Mouse (Mus musculus): ENCODE data around the gene Tex37. TPM values are rescaled to one million over a fixed set of nuclear protein-coding genes. Genes with fewer than 3 reads are reported as not detected.

Gene Tex37
- total and polyA plus RNA-seq, 3 experiments = not detected

DNA sequence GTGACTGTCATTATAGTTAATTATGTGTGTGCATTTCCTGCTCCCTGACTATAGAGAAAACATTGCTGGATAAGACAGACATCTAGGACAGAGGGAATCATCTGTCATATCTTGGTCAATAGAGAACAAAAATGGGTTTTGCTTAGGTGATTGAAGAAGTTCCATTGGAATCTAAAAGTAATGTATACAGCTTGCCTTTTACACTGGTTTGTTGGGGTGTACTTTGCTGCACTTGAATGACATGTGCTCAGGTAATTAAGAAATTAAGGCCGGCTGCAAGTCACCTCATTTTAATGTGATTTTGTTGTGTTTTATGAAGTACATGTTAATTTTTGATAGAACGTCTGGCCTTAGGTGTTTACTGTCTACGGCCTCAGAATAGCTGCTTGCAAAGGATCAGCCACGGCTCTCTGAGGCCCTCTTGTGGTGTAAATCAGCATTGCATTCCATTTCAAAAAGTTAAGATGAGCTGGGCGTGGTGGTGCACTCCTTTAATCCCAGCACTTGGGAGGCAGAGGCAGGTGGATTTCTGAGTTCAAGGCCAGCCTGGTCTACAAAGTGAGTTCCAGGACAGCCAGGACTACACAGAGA is 37.9 kb downstream of the Tex37 start (continued):
- TF ChIP-seq GABPA (IDR thresholded peaks at IDR 0.05; ENCODE audit: low read depth, low read length) (no peak), EP300 (IDR thresholded peaks at IDR 0.05; ENCODE audit: low read depth in 1 of 2, low read length in 2 of 2) (no peak), MEF2A (IDR thresholded peaks at IDR 0.05; ENCODE audit: extremely low read depth, insufficient replicate concordance, low read depth, low read length, poor library complexity, severe bottlenecking) (no peak)

DNA sequence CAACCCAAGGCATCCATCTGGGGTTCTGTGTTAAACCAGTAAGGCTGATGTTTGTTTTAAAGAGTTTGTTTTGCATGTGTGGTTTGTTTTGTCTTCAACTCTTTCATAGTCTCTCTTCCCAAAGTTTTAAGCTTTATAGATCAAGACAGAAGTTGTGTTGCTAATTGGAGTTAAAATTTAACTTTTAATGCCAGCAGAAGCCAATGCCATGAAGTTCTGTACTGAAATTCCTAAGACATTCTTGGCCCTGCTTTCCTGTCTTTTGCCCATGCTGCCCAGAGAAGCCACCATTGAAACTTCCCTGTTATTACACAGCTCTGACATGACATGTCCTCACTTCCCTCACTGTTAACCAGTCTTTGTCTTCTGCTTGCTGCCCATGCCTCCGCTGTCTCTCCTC is 43.7 kb downstream of the Tex37 start:
- Histone ChIP-seq H3K79me2 (ENCODE audit: control insufficient read depth, insufficient read depth, low read length, poor library complexity) (no peaks in the 10 kb centered on the region), H3K9me3 (replicated peaks; ENCODE audit: insufficient read depth, low read length) (no peaks in the 10 kb centered on the region), H3K4me1 (ENCODE audit: control insufficient read depth in 1 of 2, insufficient read depth in 2 of 2, low read length in 2 of 2) (no peaks in the 10 kb centered on the region), H3K4me3 (ENCODE audit: control insufficient read depth in 1 of 2, insufficient read depth in 1 of 2, low read depth in 2 of 2, low read length in 2 of 2) (no peak overlapping the region), H3K36me3 (ENCODE audit: control insufficient read depth in 1 of 2, insufficient read depth in 2 of 2, low read length in 2 of 2) (no peaks in the 10 kb centered on the region; a peak in 1 of 4 replicates), H3K27me3 (ENCODE audit: control insufficient read depth in 1 of 2, insufficient read depth in 2 of 2, low read length in 2 of 2) (no peaks in the 10 kb centered on the region; a peak in 1 of 4 replicates), H3K27ac (ENCODE audit: control insufficient read depth, low read depth, low read length) (no peak overlapping the region), H3K9ac (ENCODE audit: control insufficient read depth, low read depth, low read length, poor library complexity, severe bottlenecking) (no peak overlapping the region)
- TF ChIP-seq TBP (IDR thresholded peaks at IDR 0.05; ENCODE audit: low read depth, low read length) (no peak), ETS1 (IDR thresholded peaks at IDR 0.05; ENCODE audit: low read depth, low read length) (no peak), MYC (IDR thresholded peaks at IDR 0.05; ENCODE audit: low read depth, low read length) (no peak), BHLHE40 (IDR thresholded peaks at IDR 0.05; ENCODE audit: borderline replicate concordance, low read depth, low read length) (no peak), USF2 (IDR thresholded peaks at IDR 0.05; ENCODE audit: borderline replicate concordance in 1 of 2, insufficient read depth in 1 of 2, low read depth in 1 of 2, low read length in 2 of 2) (no peak), RCOR1 (IDR thresholded peaks at IDR 0.05; ENCODE audit: low read depth, low read length) (no peak), POLR2AphosphoS2 (IDR thresholded peaks at IDR 0.05; ENCODE audit: low read length) (no peak)
- no peak for DNase-seq (ENCODE audit: low read depth, low spot score)

DNA sequence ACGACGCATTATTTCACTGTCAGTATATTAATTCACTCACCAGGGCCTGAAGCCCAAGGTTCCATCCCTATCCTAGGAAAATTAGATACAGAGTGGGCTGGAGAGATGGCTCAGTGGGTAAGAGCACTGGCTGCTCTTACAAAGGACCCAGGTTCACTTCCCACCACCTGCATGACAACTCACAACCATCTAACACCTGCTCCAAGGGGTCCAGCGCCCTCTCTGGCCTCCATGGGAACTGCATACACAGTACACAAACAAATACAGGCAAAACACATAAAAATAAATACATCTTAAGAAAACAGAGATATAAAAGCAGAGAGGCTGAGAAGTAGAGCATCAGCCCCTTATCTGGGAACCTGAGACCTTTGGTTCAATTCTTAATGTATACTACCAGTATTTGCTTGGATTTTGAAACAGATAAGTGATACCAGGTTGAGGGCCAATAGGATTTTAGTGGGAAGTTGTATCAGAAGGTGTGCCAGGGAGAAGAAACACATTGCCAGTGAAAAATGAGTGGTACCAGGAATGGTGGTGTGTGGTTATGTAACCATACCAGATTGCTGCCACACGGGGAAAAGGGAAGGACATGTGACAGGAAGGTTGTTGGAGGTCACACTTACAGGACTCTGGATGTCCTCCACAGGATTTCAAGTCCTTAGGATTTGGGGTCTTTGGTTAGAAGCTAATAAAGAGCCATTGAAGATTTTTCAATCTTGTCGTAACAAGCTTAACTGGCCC is 44.5 kb downstream of the Tex37 start:
- Histone ChIP-seq H3K36me3 (ENCODE audit: control insufficient read depth in 1 of 2, insufficient read depth in 2 of 2, low read length in 2 of 2) (no peaks in the 10 kb centered on the region), H3K27ac (ENCODE audit: control insufficient read depth, low read depth, low read length) (no peak overlapping the region), H3K27me3 (ENCODE audit: control insufficient read depth in 1 of 2, insufficient read depth in 2 of 2, low read length in 2 of 2) (no peaks in the 10 kb centered on the region; a peak in 1 of 4 replicates), H3K79me2 (ENCODE audit: control insufficient read depth, insufficient read depth, low read length, poor library complexity) (no peaks in the 10 kb centered on the region), H3K4me1 (ENCODE audit: control insufficient read depth in 1 of 2, insufficient read depth in 2 of 2, low read length in 2 of 2) (no peaks in the 10 kb centered on the region), H3K9ac (ENCODE audit: control insufficient read depth, low read depth, low read length, poor library complexity, severe bottlenecking) (no peak overlapping the region), H3K9me3 (replicated peaks; ENCODE audit: insufficient read depth, low read length) (no peaks in the 10 kb centered on the region), H3K4me3 (ENCODE audit: control insufficient read depth in 1 of 2, insufficient read depth in 1 of 2, low read depth in 2 of 2, low read length in 2 of 2) (no peak overlapping the region)
- TF ChIP-seq POLR2AphosphoS5 (IDR thresholded peaks at IDR 0.05; ENCODE audit: borderline replicate concordance, low read depth, low read length) (no peak), MEF2A (IDR thresholded peaks at IDR 0.05; ENCODE audit: extremely low read depth, insufficient replicate concordance, low read depth, low read length, poor library complexity, severe bottlenecking) (no peak), CTCF (IDR thresholded peaks at IDR 0.05 in 2 of 3, conservative IDR thresholded peaks at IDR 0.05 in 1 of 3; ENCODE audit: control insufficient read depth in 1 of 3, insufficient read depth in 1 of 3, low read depth in 2 of 3, low read length in 3 of 3, poor library complexity in 1 of 3, severe bottlenecking in 1 of 3) (peak; percentile 47 to 72 (median 58)), MAFK (IDR thresholded peaks at IDR 0.05; ENCODE audit: borderline replicate concordance, low read depth, low read length) (no peak)
- DNase-seq (ENCODE audit: low read depth, low spot score) = peak; percentile 39
